Mouse (Mus musculus) cerebellum, adult 18-20 months (tissue): ENCODE results near the gene Prdm10.

Experiments
- DNase-seq, 2 experiments: peaks; one replicate each; pipeline ENCODE4 v3.0.0; 2021

Prdm10 gene

GRCm38 (mm10) chr9:31280366-31281010 is at the start of gene Prdm10:
Gene Prdm10, plus strand, starts transcription at chr9:31280538.
- peak; percentile 95 to 97 for DNase-seq

DNA sequence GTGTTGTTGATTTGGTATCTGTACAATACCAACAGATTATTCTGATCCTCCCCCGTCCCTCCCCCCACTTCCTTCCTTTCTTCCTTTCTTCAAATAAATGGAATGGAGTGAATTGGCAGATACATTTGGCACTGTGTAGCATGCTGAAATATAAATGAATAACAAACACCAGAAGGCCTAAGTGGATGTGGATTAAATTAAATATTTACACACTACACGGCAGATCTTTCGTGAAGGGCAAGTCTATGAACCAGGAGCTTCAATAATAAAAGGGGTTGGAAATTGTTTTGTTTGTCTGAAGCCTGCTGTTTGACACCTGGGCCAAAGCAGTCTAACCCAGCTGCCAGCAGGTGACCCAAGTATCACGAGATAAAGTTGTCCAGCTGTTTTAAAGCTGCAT is 45.3 kb upstream of the Prdm10 start:
- DNase-seq: no peak

GRCm38 (mm10) chr9:31235489-31235888 is 44.8 kb upstream of the Prdm10 start:
- DNase-seq: no peak

- DNase-seq: no peak
Observed at GRCm38 (mm10) chr9:31236079-31236478, 44.3 kb upstream of the Prdm10 start.

DNA sequence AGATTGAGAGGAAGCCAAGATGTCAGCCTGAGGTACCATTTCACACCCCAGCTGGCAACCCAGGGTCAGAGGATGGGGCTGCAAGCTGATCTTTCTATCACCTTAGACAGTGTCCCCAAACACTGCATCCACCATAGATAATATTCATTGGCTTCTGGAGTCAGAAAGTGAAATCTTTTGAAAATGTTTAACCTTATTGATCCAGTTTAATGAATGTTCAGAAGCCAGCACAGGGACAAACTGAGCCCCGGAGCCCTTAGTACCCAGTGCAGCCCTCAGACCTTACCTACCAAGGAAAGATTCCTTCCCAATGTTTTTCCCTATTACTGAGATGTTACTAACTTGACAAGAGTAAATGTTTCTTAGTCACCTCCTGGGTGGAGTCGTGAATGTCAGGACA is 41.8 kb upstream of the Prdm10 start:
- DNase-seq: no peak

GRCm38 (mm10) chr9:31239551-31239950 is 40.8 kb upstream of the Prdm10 start:
- DNase-seq: no peak

DNA sequence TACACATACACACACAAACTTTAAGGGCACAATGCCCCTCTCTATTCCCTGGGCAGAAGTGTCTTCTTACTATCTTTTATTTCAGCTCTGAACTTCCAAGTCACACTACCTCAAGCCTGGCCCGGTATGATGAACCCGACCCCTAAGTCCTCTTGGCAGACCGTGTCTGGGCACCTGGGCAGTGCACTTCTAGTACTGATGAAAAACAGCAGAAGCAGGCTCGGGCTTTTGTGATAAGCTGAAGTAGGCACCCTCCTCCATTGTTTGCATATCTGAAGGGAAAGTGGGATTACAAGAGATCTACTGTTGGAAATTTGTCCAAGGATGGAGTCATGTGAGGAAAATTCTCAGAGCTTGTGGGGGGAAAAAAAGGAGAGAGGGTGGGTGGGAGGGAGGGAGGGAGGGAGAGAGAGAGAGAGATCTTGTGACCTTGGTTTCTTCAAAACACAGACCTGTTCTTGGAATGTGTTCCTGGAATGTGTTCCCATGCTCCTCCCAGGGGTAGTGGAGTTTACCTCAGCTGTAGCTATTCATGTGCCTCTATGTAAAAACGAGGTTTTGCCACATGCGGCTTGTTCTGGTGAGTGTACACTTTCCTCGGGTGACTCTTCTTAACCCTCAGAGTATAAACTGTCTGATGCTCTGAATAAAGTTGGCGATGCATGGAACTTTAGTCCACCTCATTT is 39.7 kb upstream of the Prdm10 start:
- no peak for DNase-seq

DNA sequence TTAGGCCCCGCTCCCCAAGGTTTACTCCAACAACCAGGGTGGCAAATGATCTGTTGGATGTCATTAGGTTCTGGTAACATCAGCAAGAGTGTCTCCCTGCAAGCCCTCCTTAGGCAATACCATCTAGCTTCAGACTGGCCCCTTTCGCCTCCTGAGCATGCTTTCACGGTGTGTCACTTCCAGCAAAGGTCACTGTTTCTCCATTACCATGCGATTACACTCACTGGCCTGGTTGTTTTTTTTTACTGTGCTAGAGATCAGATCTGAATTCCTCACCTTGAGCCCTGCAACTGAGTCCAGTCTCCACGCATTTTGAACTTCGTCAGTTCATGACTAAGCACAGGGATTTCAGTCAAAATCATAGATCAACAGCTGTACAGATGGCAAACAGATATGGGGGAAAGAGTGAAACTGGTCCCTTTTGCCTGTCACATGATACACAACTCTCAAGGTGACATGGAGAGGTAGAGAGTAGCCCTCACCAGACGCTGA is 39.1 kb upstream of the Prdm10 start:
- no peak for DNase-seq

- no peak for DNase-seq
Observed at GRCm38 (mm10) chr9:31243306-31243938, 36.9 kb upstream of the Prdm10 start.

DNA sequence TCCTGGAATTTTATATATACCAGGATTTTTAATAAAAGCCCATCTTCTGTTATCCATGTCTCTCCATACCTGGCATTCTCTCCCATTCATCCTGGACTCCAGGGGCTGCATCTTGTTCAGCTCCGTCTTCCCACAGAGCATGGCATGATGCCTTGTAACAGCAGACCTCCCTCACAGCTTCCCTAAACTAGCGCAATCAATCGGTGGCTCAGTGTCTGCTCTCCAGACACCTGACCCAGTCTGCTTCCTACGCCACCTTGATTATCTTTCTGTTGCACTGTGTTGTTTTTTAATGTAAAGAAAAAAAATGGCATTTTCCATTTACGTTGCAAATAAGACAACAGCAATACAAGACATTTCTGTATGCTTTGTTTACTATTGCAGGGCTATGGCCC is 36.4 kb upstream of the Prdm10 start:
- no peak for DNase-seq

GRCm38 (mm10) chr9:31245006-31245405 is 35.3 kb upstream of the Prdm10 start:
- no peak for DNase-seq

- DNase-seq: no peak
Observed at GRCm38 (mm10) chr9:31246421-31246820, 33.9 kb upstream of the Prdm10 start.

GRCm38 (mm10) chr9:31247447-31248220 is 32.7 kb upstream of the Prdm10 start:
- DNase-seq: no peak

DNA sequence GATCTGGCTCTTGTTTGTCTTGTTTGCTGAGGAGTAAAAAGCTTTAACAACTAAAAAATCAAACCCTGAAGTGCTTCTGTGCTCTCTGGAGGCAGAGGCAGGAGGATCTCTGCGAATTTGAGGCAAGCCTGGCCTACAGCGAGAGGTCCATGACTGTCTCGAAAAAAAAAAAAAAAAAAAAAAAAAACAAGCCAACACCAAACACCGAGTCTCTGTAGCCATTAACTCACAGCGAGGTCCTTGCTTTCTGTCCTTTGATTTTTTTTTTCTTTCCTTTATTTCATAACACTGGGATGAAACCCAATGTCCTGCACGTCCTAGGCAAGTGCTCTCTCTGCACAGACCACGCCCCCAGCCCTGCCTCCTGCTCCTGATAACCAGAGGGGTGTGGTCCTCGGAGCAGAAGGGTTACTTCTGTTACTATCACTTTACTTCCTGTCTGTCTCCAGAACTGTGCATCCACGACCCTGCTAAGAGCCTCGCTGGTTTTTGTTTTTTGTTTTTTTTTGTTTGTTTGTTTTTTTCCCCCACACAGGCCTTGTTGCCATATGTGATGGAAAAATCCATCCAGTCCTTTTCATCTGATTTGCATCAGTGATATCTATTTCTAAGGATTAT is 28.0 kb upstream of the Prdm10 start:
- DNase-seq: no peak

GRCm38 (mm10) chr9:31253311-31253734 is 27.0 kb upstream of the Prdm10 start:
- DNase-seq: no peak

DNA sequence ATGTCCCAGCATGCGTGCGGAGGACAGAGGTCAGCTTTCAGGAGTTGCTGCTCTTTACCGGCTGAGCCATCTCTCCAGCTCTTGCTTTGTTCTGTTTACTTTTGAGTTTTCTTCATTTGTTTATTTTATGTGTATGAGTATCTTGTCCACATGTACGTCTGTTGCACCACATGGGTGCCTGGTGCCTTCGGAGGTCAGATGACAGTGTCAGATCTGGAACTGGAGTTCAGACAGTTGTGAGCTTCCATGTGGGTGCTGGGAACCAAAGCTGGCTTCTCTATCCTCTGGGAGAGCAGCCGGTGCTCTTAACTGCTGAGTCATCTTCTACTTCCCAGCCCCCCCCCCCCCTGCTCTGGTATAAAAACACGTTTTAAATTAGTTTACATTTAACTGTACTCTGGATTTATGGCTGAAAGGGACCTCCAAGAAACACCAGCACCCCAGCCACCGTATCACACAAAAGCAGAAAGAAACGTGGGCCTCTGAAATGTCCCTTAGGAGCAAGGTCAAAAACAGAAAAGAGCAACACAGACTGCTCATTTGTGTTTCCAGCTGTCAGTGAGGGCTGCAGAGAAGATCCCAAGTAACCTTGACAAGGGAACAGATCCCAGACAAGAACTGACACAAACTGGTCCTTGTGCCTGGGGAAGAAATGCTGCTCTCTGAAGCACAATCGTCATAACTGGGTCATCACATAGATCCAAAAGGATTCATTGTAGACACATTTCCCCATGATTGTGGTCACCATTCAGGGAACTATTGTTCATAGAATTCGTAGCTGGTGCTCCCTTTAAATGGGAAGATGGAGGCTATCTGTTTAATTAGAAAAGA is 26.3 kb upstream of the Prdm10 start:
- no peak for DNase-seq

GRCm38 (mm10) chr9:31254697-31255004 is 25.7 kb upstream of the Prdm10 start:
- no peak for DNase-seq

- DNase-seq: no peak
Observed at GRCm38 (mm10) chr9:31255953-31256352, 24.4 kb upstream of the Prdm10 start.

DNA sequence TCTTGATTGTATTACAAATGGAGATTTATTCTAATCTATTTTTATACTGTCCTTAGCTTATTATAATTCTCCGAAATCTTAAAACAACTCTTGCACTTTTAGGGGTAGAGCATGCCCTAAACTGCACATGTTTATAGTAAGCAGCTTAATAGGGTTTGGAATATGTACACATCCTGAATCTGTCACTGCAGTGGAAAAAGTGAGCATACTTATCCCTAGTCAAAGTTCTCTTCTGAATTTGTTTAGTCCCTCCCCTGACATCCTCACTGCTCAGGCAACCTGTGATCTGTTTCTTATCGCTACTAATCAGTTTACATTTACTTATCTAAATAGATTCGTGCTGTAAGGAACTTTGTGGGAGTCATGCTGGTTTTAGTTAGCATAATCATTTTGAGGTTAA is 22.1 kb upstream of the Prdm10 start:
- no peak for DNase-seq

DNA sequence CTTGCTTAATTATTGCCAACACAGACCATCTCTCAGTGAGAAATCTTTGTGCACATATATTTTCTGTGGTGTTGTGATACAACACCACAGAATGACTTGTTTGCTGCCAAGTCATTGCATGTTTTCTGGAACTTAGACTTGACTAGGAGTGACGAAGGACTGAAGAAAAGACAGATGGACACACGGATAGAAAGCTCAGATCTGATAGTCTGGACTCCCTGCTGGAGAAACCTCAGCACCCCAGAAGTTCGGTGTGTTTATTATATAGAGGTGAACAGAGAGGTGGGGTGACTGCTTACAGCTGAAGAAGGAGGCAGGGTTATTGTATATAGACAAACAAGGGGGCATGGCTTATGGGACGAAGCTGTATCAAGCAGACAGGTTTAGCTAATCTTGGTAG is 20.1 kb upstream of the Prdm10 start:
- DNase-seq: no peak

- DNase-seq: no peak
Observed at GRCm38 (mm10) chr9:31262226-31263105, 17.9 kb upstream of the Prdm10 start.
